Mouse (Mus musculus) hindbrain, embryonic 16.5 days (tissue): ENCODE results near the gene Pak3. TPM values are rescaled to one million over a fixed set of nuclear protein-coding genes. Genes with fewer than 3 reads are reported as not detected.
A peak's percentile ranks its signal among the peaks of the same experiment; 100 is the strongest.

Experiments used
- ATAC-seq: fragments of 200-750 bp; cut with Nextera tagmentation; 2 replicates; pipeline ENCODE4 v1.8.0; 2017; ENCODE audit warnings: moderate TSS enrichment, moderate library complexity
- H3K27ac ChIP-seq: fragments of 300-500 bp; sonication (generic); 2 replicates; pipeline ENCODE4 v1.5.1; 2014; ENCODE audit warnings: low read depth, mild to moderate bottlenecking, control low read depth, low read length, moderate library complexity
- H3K27me3 ChIP-seq: fragments of 300-500 bp; sonication (generic); replicated peaks from 2 replicates; pipeline ENCODE4 v1.6.1; 2014; ENCODE audit warnings: low read length; ENCODE audit not compliant: control insufficient read depth, insufficient read depth
- H3K36me3 ChIP-seq: fragments of 300-500 bp; sonication (generic); 2 replicates; pipeline ENCODE4 v1.6.1; 2014; ENCODE audit warnings: mild to moderate bottlenecking, low read length, moderate library complexity, mixed read lengths; ENCODE audit not compliant: control insufficient read depth, insufficient read depth
- H3K4me1 ChIP-seq: fragments of 300-500 bp; sonication (generic); 2 replicates; pipeline ENCODE4 v1.6.1; 2014; ENCODE audit warnings: low read depth, low read length; ENCODE audit not compliant: control insufficient read depth, insufficient read depth
- H3K4me2 ChIP-seq: fragments of 300-500 bp; sonication (generic); 2 replicates; pipeline ENCODE4 v1.6.1; 2014; ENCODE audit warnings: mild to moderate bottlenecking, low read length, control low read depth, moderate library complexity
- H3K4me3 ChIP-seq: fragments of 300-500 bp; sonication (generic); 2 replicates; pipeline ENCODE4 v1.5.1; 2014; ENCODE audit warnings: mild to moderate bottlenecking, low read length, control low read depth, moderate library complexity
- H3K9ac ChIP-seq: fragments of 300-500 bp; sonication (generic); 2 replicates; pipeline ENCODE4 v1.6.1; 2014; ENCODE audit warnings: low read depth, mild to moderate bottlenecking, control low read depth, low read length, moderate library complexity
- H3K9me3 ChIP-seq: fragments of 300-500 bp; sonication (generic); 2 replicates; pipeline ENCODE4 v1.6.1; 2014; ENCODE audit warnings: mild to moderate bottlenecking, low read length, moderate library complexity; ENCODE audit not compliant: control insufficient read depth
- WGBS: fragments of 180-500 bp; shearing (Covaris S2); extraction: QIAGEN DNeasy Blood & Tissue Kit; methylation state at CpG from one replicate; pipeline ENCODE4 v1.1.7; 2014; 5-methylcytosine and 5-hydroxymethylcytosine counted together
- polyA plus RNA-seq: library from polyadenylated mRNA; unstranded; fragments of >200 nt; fragmentation: Nextera tagmentation; extraction: Ambion mirVana; gene quantifications from 2 replicates; pipeline ENCODE4 v1.2.1, GENCODE M21; 2015

The Pak3 gene
- polyA plus RNA-seq, 1 experiment from 2014 or later: 252 TPM

GRCm38 (mm10) chrX:143542756-143543155, 24.4 kb downstream of the Pak3 start:
- no peak overlapping the region for H3K4me3 ChIP-seq
- H3K4me2 ChIP-seq: no peak overlapping the region
- no peaks in the 10 kb centered on the region for H3K36me3 ChIP-seq
- no peaks in the 10 kb centered on the region for H3K4me1 ChIP-seq
- 33% methylated on average over 2 of the region's 2 CpGs for WGBS
- H3K9ac ChIP-seq: no peak overlapping the region
- no peaks in the 10 kb centered on the region for H3K9me3 ChIP-seq
- ATAC-seq: no peak
- H3K27me3 ChIP-seq: no peaks in the 10 kb centered on the region
- H3K27ac ChIP-seq: no peak overlapping the region

- WGBS: 32% methylated on average over 7 of the region's 7 CpGs
- H3K9me3 ChIP-seq: no peaks in the 10 kb centered on the region
- ATAC-seq: peak; percentile 84
These were observed 24.9 kb downstream of the Pak3 start for GRCm38 (mm10) chrX:143543186-143543793.

GRCm38 (mm10) chrX:143573691-143574090, 55.3 kb downstream of the Pak3 start:
- Histone ChIP-seq H3K36me3 (no peaks in the 10 kb centered on the region), H3K27ac (no peak overlapping the region), H3K4me2 (no peak overlapping the region), H3K4me1 (no peaks in the 10 kb centered on the region), H3K27me3 (no peaks in the 10 kb centered on the region; the same call in 1 of the 2 replicates), H3K4me3 (no peak overlapping the region), H3K9ac (no peak overlapping the region), H3K9me3 (no peaks in the 10 kb centered on the region)
- ATAC-seq: no peak
- WGBS: 34% methylated on average over 2 of the region's 2 CpGs

More at GRCm38 (mm10) chrX:143543186-143543793, 24.9 kb downstream of the Pak3 start:
- Histone ChIP-seq H3K27me3 (no peaks in the 10 kb centered on the region), H3K27ac (no peak overlapping the region), H3K9ac (no peak overlapping the region), H3K4me3 (no peak overlapping the region), H3K4me2 (no peak overlapping the region), H3K36me3 (no peaks in the 10 kb centered on the region), H3K4me1 (no peaks in the 10 kb centered on the region)

- Histone ChIP-seq H3K4me1 (no peaks in the 10 kb centered on the region), H3K36me3 (no peaks in the 10 kb centered on the region), H3K4me2 (no peak overlapping the region), H3K27me3 (no peaks in the 10 kb centered on the region), H3K9me3 (no peaks in the 10 kb centered on the region), H3K27ac (no peak overlapping the region), H3K4me3 (no peak overlapping the region), H3K9ac (no peak overlapping the region)
- no peak for ATAC-seq
- WGBS: 85% methylated on average over 2 of the region's 2 CpGs
These were observed 61.5 kb downstream of the Pak3 start for GRCm38 (mm10) chrX:143579925-143580324.

- ATAC-seq: no peak
- WGBS: 62% methylated on average over 2 of the region's 2 CpGs
- H3K9ac ChIP-seq: no peak overlapping the region
These were observed 62.1 kb downstream of the Pak3 start for GRCm38 (mm10) chrX:143580458-143580959.

GRCm38 (mm10) chrX:143606877-143607449, 88.6 kb downstream of the Pak3 start:
- ATAC-seq: 0 out of 2 replicates have a peak, but pooled peaks have one; percentile 27
- no peak overlapping the region for H3K9ac ChIP-seq
- H3K9me3 ChIP-seq: no peaks in the 10 kb centered on the region
- H3K27me3 ChIP-seq: no peaks in the 10 kb centered on the region; the same call in 1 of the 2 replicates
- H3K4me2 ChIP-seq: no peak overlapping the region
- 24% methylated on average over 5 of the region's 5 CpGs for WGBS
- no peaks in the 10 kb centered on the region for H3K36me3 ChIP-seq
- no peak overlapping the region for H3K4me3 ChIP-seq
- H3K27ac ChIP-seq: no peak overlapping the region
- no peaks in the 10 kb centered on the region for H3K4me1 ChIP-seq

More at GRCm38 (mm10) chrX:143580458-143580959, 62.1 kb downstream of the Pak3 start:
- Histone ChIP-seq H3K4me1 (no peaks in the 10 kb centered on the region), H3K27ac (no peak overlapping the region), H3K4me3 (no peak overlapping the region), H3K4me2 (no peak overlapping the region), H3K27me3 (no peaks in the 10 kb centered on the region), H3K36me3 (no peaks in the 10 kb centered on the region), H3K9me3 (no peaks in the 10 kb centered on the region)

- H3K4me2 ChIP-seq: no peak overlapping the region
- H3K4me3 ChIP-seq: no peak overlapping the region
- no peaks in the 10 kb centered on the region for H3K9me3 ChIP-seq
- ATAC-seq: peak; percentile 81
- no peak overlapping the region for H3K9ac ChIP-seq
- no peak overlapping the region for H3K27ac ChIP-seq
- H3K36me3 ChIP-seq: no peaks in the 10 kb centered on the region
- 31% methylated on average over 4 of the region's 4 CpGs for WGBS
- H3K27me3 ChIP-seq: no peaks in the 10 kb centered on the region; the same call in 1 of the 2 replicates
- peaks cover 6% of the 10 kb centered on the region for H3K4me1 ChIP-seq
These were observed 100.3 kb downstream of the Pak3 start for GRCm38 (mm10) chrX:143618734-143619133.

- WGBS: 71% methylated on average over 5 of the region's 5 CpGs
- no peak for ATAC-seq
- Histone ChIP-seq H3K4me1 (no peaks in the 10 kb centered on the region), H3K27ac (no peak overlapping the region), H3K27me3 (no peaks in the 10 kb centered on the region), H3K4me3 (no peak overlapping the region), H3K36me3 (no peaks in the 10 kb centered on the region), H3K4me2 (no peak overlapping the region), H3K9ac (no peak overlapping the region), H3K9me3 (no peaks in the 10 kb centered on the region)
These were observed 109.4 kb downstream of the Pak3 start for GRCm38 (mm10) chrX:143627767-143628166.

- Histone ChIP-seq H3K9me3 (no peaks in the 10 kb centered on the region), H3K4me1 (no peaks in the 10 kb centered on the region), H3K4me3 (no peak overlapping the region), H3K27me3 (no peaks in the 10 kb centered on the region), H3K36me3 (no peaks in the 10 kb centered on the region), H3K27ac (no peak overlapping the region), H3K4me2 (no peak overlapping the region), H3K9ac (no peak overlapping the region)
- peak; percentile 11; the same call in 1 of the 2 replicates for ATAC-seq
- 47% methylated on average over 2 of the region's 2 CpGs for WGBS
These were observed 125.5 kb downstream of the Pak3 start for GRCm38 (mm10) chrX:143643936-143644335.
